Mouse (Mus musculus): Measurements from ENCODE around the gene Maats1.

The Maats1 gene

GRCm38 (mm10) chr16:38288851-38289250 lies 53.1 kb downstream of the Maats1 start:
- no peak for DNase-seq

- DNase-seq: no peak
Observed at GRCm38 (mm10) chr16:38287762-38288161, 54.2 kb downstream of the Maats1 start.

GRCm38 (mm10) chr16:38287357-38287756 lies 54.6 kb downstream of the Maats1 start:
- DNase-seq: no peak

GRCm38 (mm10) chr16:38286541-38286940 lies 55.4 kb downstream of the Maats1 start:
- DNase-seq: no peak

- no peak for DNase-seq
Observed at GRCm38 (mm10) chr16:38285801-38286200, 56.1 kb downstream of the Maats1 start.

- no peak for DNase-seq
Observed at GRCm38 (mm10) chr16:38283300-38283699, 58.6 kb downstream of the Maats1 start.

- DNase-seq: no peak
Observed at GRCm38 (mm10) chr16:38282559-38283160, 59.3 kb downstream of the Maats1 start.

GRCm38 (mm10) chr16:38280951-38281350 lies 61.0 kb downstream of the Maats1 start:
- DNase-seq: no peak

- no peak for DNase-seq
Observed at GRCm38 (mm10) chr16:38279794-38280193, 62.1 kb downstream of the Maats1 start.

GRCm38 (mm10) chr16:38274737-38275136 lies 67.2 kb downstream of the Maats1 start:
- no peak for DNase-seq

GRCm38 (mm10) chr16:38272483-38272882 lies 69.5 kb downstream of the Maats1 start:
- DNase-seq: no peak

GRCm38 (mm10) chr16:38271601-38272000 lies 70.3 kb downstream of the Maats1 start:
- DNase-seq: no peak

- DNase-seq: no peak
Observed at GRCm38 (mm10) chr16:38255927-38256326, 86.0 kb downstream of the Maats1 start.

- DNase-seq: no peak
Observed at GRCm38 (mm10) chr16:38255107-38255506, 86.8 kb downstream of the Maats1 start.

GRCm38 (mm10) chr16:38254001-38254400 lies 87.9 kb downstream of the Maats1 start:
- no peak for DNase-seq

- no peak for DNase-seq
Observed at GRCm38 (mm10) chr16:38250467-38250866, 91.5 kb downstream of the Maats1 start.

- DNase-seq: no peak
Observed at GRCm38 (mm10) chr16:38248331-38248961, 93.5 kb downstream of the Maats1 start.

Measured in right cerebral cortex, postnatal 14 days (tissue).